Mouse (Mus musculus): ENCODE results near the gene Mboat1.

GRCm38 (mm10) chr13:30217588-30218371 is 81.5 kb downstream of the Mboat1 start:
- TF ChIP-seq CTCF (IDR thresholded peaks at IDR 0.05; ENCODE audit: low read depth) (no peak), EP300 (IDR thresholded peaks at IDR 0.05; ENCODE audit: low read depth) (no peak)

All from heart, postnatal 0 days (tissue).